Mouse (Mus musculus) heart, postnatal 0 days (tissue): ENCODE measurements at regions not wholly inside any gene's neighbourhood (a gene's known extent, or its start where the extent isn't known, plus 50 kb on each side); places are given as distances from the start of the nearest gene placed in this dataset.

Experiments used
- ATAC-seq: fragments of 200-750 bp; cut with Nextera tagmentation; 2 replicates; pipeline ENCODE4 v1.8.0; 2017; ENCODE audit warnings: low read depth, moderate number of reproducible peaks, moderate library complexity; ENCODE audit not compliant: insufficient read depth
- DNase-seq: peaks from one replicate; pipeline ENCODE4 v3.0.0-alpha.2; 2016; ENCODE audit warnings: low spot score
- H3K27ac ChIP-seq: fragments of 300-500 bp; sonication (generic); 2 replicates; pipeline ENCODE4 v1.5.1; 2014; ENCODE audit warnings: low read depth, mild to moderate bottlenecking
- H3K27me3 ChIP-seq: fragments of 300-500 bp; sonication (generic); 2 replicates; pipeline ENCODE4 v1.6.1; 2014; ENCODE audit warnings: low read length, mixed read lengths; ENCODE audit not compliant: control insufficient read depth, insufficient read depth
- H3K36me3 ChIP-seq: fragments of 300-500 bp; sonication (generic); replicated peaks from 2 replicates; pipeline ENCODE4 v1.6.1; 2014; ENCODE audit warnings: low read length, mixed read lengths; ENCODE audit not compliant: control insufficient read depth, insufficient read depth
- H3K4me1 ChIP-seq: fragments of 300-500 bp; sonication (generic); 2 replicates; pipeline ENCODE4 v1.6.1; 2014; ENCODE audit warnings: antibody characterized with exemption; ENCODE audit not compliant: control insufficient read depth, insufficient read depth
- H3K4me2 ChIP-seq: fragments of 300-500 bp; sonication (generic); 2 replicates; pipeline ENCODE4 v1.6.1; 2014; ENCODE audit warnings: low read depth, mild to moderate bottlenecking, low read length, moderate library complexity
- H3K4me3 ChIP-seq: fragments of 300-500 bp; sonication (generic); 2 replicates; pipeline ENCODE4 v1.5.1; 2014; ENCODE audit warnings: low read depth, low read length
- H3K9ac ChIP-seq: fragments of 300-500 bp; sonication (generic); replicated peaks from 2 replicates; pipeline ENCODE4 v1.6.1; 2014; ENCODE audit warnings: low read depth, low read length, mixed read lengths
- H3K9me3 ChIP-seq: fragments of 300-500 bp; sonication (generic); replicated peaks from 2 replicates; pipeline ENCODE4 v1.6.1; 2016; ENCODE audit warnings: low read length; ENCODE audit not compliant: control insufficient read depth
- CTCF ChIP-seq: IDR thresholded peaks from 2 replicates; pipeline ENCODE4 v1.5.1; 2016; ENCODE audit warnings: antibody characterized with exemption, control low read depth, low read depth
- EP300 ChIP-seq: IDR thresholded peaks from 2 replicates; pipeline ENCODE4 v1.6.1; 2016; ENCODE audit warnings: antibody characterized with exemption, low read depth
- WGBS: fragments of 180-500 bp; shearing (Covaris S2); extraction: QIAGEN DNeasy Blood & Tissue Kit; methylation state at CpG from one replicate; pipeline ENCODE4 v1.1.7; 2014; 5-methylcytosine and 5-hydroxymethylcytosine counted together

GRCm38 (mm10) chr7:136406258-136407100 is 487.9 kb upstream of the Mgmt start:
- H3K9ac ChIP-seq = no peak overlapping the region

DNA sequence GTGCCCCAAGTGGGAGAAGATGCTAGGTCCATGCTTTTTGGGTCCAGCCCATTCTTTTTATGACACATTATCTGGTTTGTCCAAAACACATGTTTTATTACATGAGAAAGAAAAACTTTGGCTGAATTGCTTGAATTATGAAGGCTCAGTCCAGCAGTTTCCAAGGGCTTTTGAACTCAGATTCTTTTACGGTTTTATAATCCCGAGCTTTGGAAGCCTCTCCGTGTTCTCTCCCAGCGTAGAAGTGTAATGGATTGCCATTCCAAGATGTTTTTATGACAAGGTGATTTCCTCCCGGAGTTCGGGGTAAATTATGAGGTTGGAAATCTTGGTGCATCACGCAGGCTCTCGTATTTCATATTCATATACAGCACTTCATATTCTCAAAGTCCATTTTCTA is 479.6 kb upstream of the Mgmt start:
- no peak for ATAC-seq
- WGBS = 85% methylated on average over 8 of the region's 8 CpGs
- DNase-seq = no peak
- Histone ChIP-seq H3K9ac (no peak overlapping the region), H3K27me3 (no peaks in the 10 kb centered on the region), H3K27ac (no peak overlapping the region), H3K36me3 (no peaks in the 10 kb centered on the region), H3K4me2 (no peak overlapping the region), H3K4me3 (no peak overlapping the region), H3K4me1 (no peaks in the 10 kb centered on the region), H3K9me3 (no peaks in the 10 kb centered on the region)
- TF ChIP-seq CTCF (no peak), EP300 (no peak)

More at GRCm38 (mm10) chr7:136406258-136407100, 487.9 kb upstream of the Mgmt start:
- no peaks in the 10 kb centered on the region for H3K36me3 ChIP-seq
- ATAC-seq = no peak
- no peaks in the 10 kb centered on the region for H3K4me1 ChIP-seq
- DNase-seq = peak; percentile 15
- H3K27me3 ChIP-seq = no peaks in the 10 kb centered on the region
- peak overlapping the region; percentile 10; the same call in 1 of the 2 replicates for H3K4me2 ChIP-seq
- TF ChIP-seq EP300 (no peak), CTCF (no peak)
- H3K9me3 ChIP-seq = no peaks in the 10 kb centered on the region
- H3K4me3 ChIP-seq = no peak overlapping the region
- WGBS = 58% methylated on average over 20 of the region's 20 CpGs
- H3K27ac ChIP-seq = no peak overlapping the region

DNA sequence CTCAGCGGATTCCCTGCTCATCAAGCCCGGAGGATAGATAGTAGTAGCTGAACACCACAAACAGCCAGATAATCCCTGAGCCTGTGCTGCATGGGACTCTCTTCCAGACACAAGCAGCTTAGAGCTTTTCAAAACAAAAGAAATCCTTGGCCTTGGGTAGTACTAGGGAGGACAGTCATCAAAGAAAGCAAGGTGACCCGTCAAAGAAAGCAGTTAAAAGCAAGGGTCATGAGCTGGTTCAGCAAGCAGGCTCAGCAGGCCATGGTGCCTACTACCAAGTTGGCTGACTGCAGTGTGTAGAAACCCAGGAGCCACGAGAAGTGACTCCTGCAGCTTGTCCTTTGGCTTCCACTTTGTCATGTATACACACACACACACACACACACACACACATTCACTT is 477.1 kb upstream of the Mgmt start:
- no peak overlapping the region for H3K9ac ChIP-seq
- no peak for DNase-seq
- H3K36me3 ChIP-seq = no peaks in the 10 kb centered on the region
- no peak overlapping the region for H3K4me2 ChIP-seq
- no peaks in the 10 kb centered on the region for H3K9me3 ChIP-seq
- TF ChIP-seq CTCF (no peak), EP300 (no peak)
- ATAC-seq = no peak
- no peak overlapping the region for H3K27ac ChIP-seq
- no peaks in the 10 kb centered on the region for H3K27me3 ChIP-seq
- 53% methylated on average over 4 of the region's 4 CpGs for WGBS
- H3K4me1 ChIP-seq = no peaks in the 10 kb centered on the region
- H3K4me3 ChIP-seq = no peak overlapping the region

DNA sequence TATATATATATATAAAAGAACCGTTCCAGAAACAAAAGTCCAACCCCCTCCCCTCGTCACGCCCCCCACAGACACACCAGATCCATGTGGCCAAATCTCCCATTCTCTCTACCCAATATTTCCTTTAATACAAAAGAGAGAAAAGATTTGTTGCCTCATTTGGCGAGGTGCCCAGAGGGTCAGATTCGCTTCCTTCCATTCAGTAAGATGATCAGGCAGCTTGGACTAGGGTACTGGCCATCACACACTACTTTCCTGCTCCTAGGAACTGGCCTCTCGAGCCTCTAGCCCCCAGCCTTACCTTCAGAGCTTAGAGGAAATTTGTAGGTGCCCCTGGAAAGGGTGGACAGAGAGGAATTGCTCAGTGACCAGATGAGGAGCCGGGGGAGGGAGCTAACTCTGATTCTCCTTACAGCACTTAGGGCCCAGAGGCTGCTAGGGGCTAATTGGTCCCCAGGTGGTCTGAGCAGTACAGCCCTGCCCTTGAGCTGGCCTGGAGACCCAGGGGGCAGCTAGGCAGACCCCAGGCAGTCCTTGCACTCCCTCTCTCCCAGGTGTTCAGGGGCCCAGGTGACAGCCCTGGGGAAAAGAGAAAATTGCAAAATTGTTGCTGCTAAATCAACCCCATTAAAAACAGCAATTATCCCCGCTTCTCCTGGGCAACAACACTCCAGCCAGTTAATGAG is 470.4 kb upstream of the Mgmt start:
- no peaks in the 10 kb centered on the region for H3K4me1 ChIP-seq
- H3K36me3 ChIP-seq = no peaks in the 10 kb centered on the region
- H3K4me3 ChIP-seq = no peak overlapping the region
- 57% methylated on average over 8 of the region's 8 CpGs for WGBS
- ATAC-seq (no peak), DNase-seq (no peak)
- no peaks in the 10 kb centered on the region for H3K9me3 ChIP-seq
- H3K9ac ChIP-seq = no peak overlapping the region
- H3K27ac ChIP-seq = no peak overlapping the region
- TF ChIP-seq CTCF (no peak), EP300 (no peak)
- no peak overlapping the region for H3K4me2 ChIP-seq
- 0 out of 2 replicates have a peak, but pooled peaks cover 10% of the 10 kb centered on the region for H3K27me3 ChIP-seq

GRCm38 (mm10) chr7:136427164-136427563 is 467.2 kb upstream of the Mgmt start:
- Histone ChIP-seq H3K4me2 (no peak overlapping the region), H3K36me3 (no peaks in the 10 kb centered on the region), H3K27me3 (0 out of 2 replicates have a peak, but pooled peaks cover 14% of the 10 kb centered on the region), H3K4me1 (no peaks in the 10 kb centered on the region), H3K4me3 (no peak overlapping the region), H3K9me3 (no peaks in the 10 kb centered on the region), H3K9ac (no peak overlapping the region), H3K27ac (no peak overlapping the region)
- WGBS = 59% methylated on average over 4 of the region's 4 CpGs
- ATAC-seq = no peak
- no peak for DNase-seq
- peak; percentile 18; the same call in 1 of the 2 replicates for TF ChIP-seq CTCF
- no peak for TF ChIP-seq EP300
